Mouse (Mus musculus) ovary, adult 18-20 months (tissue): ENCODE measurements at regions not wholly inside any gene's neighbourhood (a gene's known extent, or its start where the extent isn't known, plus 50 kb on each side); places are given as distances from the start of the nearest gene placed in this dataset.

Experiments used
- DNase-seq: peaks from one replicate; pipeline ENCODE4 v3.0.0; 2022; ENCODE audit warnings: low spot score, mixed read lengths

GRCm38 (mm10) chr7:70972023-70972400 is 379.3 kb downstream of the Gm10295 start:
- DNase-seq, result no peak

GRCm38 (mm10) chr7:70971323-70972022 is 379.8 kb downstream of the Gm10295 start:
- no peak for DNase-seq

GRCm38 (mm10) chr7:70952318-70952959 is 398.8 kb downstream of the Gm10295 start:
- DNase-seq, result no peak

- no peak for DNase-seq
Measured at GRCm38 (mm10) chr7:70948281-70948680, 403.0 kb downstream of the Gm10295 start.

- DNase-seq, result no peak
Measured at GRCm38 (mm10) chr7:70946260-70946659, 405.0 kb downstream of the Gm10295 start.

GRCm38 (mm10) chr7:70930911-70931310 is 420.4 kb downstream of the Gm10295 start:
- peak; percentile 24 for DNase-seq

- no peak for DNase-seq
Measured at GRCm38 (mm10) chr7:70929935-70930334, 421.4 kb downstream of the Gm10295 start.

GRCm38 (mm10) chr7:70928001-70928400 is 423.3 kb downstream of the Gm10295 start:
- DNase-seq, result no peak

GRCm38 (mm10) chr7:70917016-70917415 is 434.3 kb downstream of the Gm10295 start:
- no peak for DNase-seq

- DNase-seq, result no peak
Measured at GRCm38 (mm10) chr7:70908921-70909320, 442.4 kb downstream of the Gm10295 start.

GRCm38 (mm10) chr7:70891700-70892099 is 459.6 kb downstream of the Gm10295 start:
- DNase-seq, result no peak

- no peak for DNase-seq
Measured at GRCm38 (mm10) chr7:70880496-70880895, 470.8 kb downstream of the Gm10295 start.

- no peak for DNase-seq
Measured at GRCm38 (mm10) chr7:70874393-70874792, 476.9 kb downstream of the Gm10295 start.

GRCm38 (mm10) chr7:70870841-70871534 is 480.3 kb downstream of the Gm10295 start:
- no peak for DNase-seq

- DNase-seq, result no peak
Measured at GRCm38 (mm10) chr7:70869125-70869524, 482.2 kb downstream of the Gm10295 start.

GRCm38 (mm10) chr7:70859957-70860356 is 491.3 kb downstream of the Gm10295 start:
- DNase-seq, result no peak

- DNase-seq, result no peak
Measured at GRCm38 (mm10) chr7:70850726-70851125, 484.2 kb upstream of the Nr2f2 start.

GRCm38 (mm10) chr7:70848016-70848776 is 481.7 kb upstream of the Nr2f2 start:
- DNase-seq, result no peak

GRCm38 (mm10) chr7:70847450-70847993 is 481.0 kb upstream of the Nr2f2 start:
- DNase-seq, result no peak

- no peak for DNase-seq
Measured at GRCm38 (mm10) chr7:70846076-70846475, 479.5 kb upstream of the Nr2f2 start.

- no peak for DNase-seq
Measured at GRCm38 (mm10) chr7:70840142-70840541, 473.6 kb upstream of the Nr2f2 start.

GRCm38 (mm10) chr7:70839190-70839589 is 472.7 kb upstream of the Nr2f2 start:
- DNase-seq, result no peak
